Mouse (Mus musculus) midbrain, embryonic 16.5 days (tissue): ENCODE data around the gene Irf2. TPM values are rescaled to one million over a fixed set of nuclear protein-coding genes. Genes with fewer than 3 reads are reported as not detected.

Experiments
- ATAC-seq: fragments of 200-750 bp; cut with Nextera tagmentation; 2 replicates; pipeline ENCODE4 v1.8.0; 2017; ENCODE audit warnings: moderate TSS enrichment
- H3K27ac ChIP-seq: fragments of 300-500 bp; sonication (generic); 2 replicates; pipeline ENCODE4 v1.5.1; 2014; ENCODE audit warnings: mild to moderate bottlenecking, low read length, mixed read lengths
- H3K27me3 ChIP-seq: fragments of 300-500 bp; sonication (generic); 2 replicates; pipeline ENCODE4 v1.6.1; 2014; ENCODE audit warnings: low read depth, low read length, mixed read lengths; ENCODE audit not compliant: control insufficient read depth, insufficient read depth
- H3K36me3 ChIP-seq: fragments of 300-500 bp; sonication (generic); 2 replicates; pipeline ENCODE4 v1.6.1; 2014; ENCODE audit warnings: mild to moderate bottlenecking, low read length, moderate library complexity, mixed read lengths; ENCODE audit not compliant: control insufficient read depth, insufficient read depth
- H3K4me1 ChIP-seq: fragments of 300-500 bp; sonication (generic); 2 replicates; pipeline ENCODE4 v1.6.1; 2014; ENCODE audit warnings: mild to moderate bottlenecking, low read length, mixed read lengths; ENCODE audit not compliant: control insufficient read depth, insufficient read depth
- H3K4me2 ChIP-seq: fragments of 300-500 bp; sonication (generic); 2 replicates; pipeline ENCODE4 v1.6.1; 2014; ENCODE audit warnings: mild to moderate bottlenecking, low read length, mixed read lengths
- H3K4me3 ChIP-seq: fragments of 300-500 bp; sonication (generic); 2 replicates; pipeline ENCODE4 v1.5.1; 2014; ENCODE audit warnings: low read depth, mild to moderate bottlenecking, low read length, moderate library complexity, mixed read lengths
- H3K9ac ChIP-seq: fragments of 300-500 bp; sonication (generic); 2 replicates; pipeline ENCODE4 v1.6.1; 2014; ENCODE audit warnings: low read depth, low read length, mixed read lengths
- H3K9me3 ChIP-seq: fragments of 300-500 bp; sonication (generic); replicated peaks from 2 replicates; pipeline ENCODE4 v1.6.1; 2014; ENCODE audit warnings: mild to moderate bottlenecking, low read length, mixed read lengths; ENCODE audit not compliant: control insufficient read depth, poor library complexity, severe bottlenecking
- WGBS: fragments of 180-500 bp; shearing (Covaris S2); extraction: QIAGEN DNeasy Blood & Tissue Kit; methylation state at CpG from one replicate; pipeline ENCODE4 v1.1.7; 2014; 5-methylcytosine and 5-hydroxymethylcytosine counted together
- polyA plus RNA-seq: library from polyadenylated mRNA; unstranded; fragments of >200 nt; fragmentation: Nextera tagmentation; extraction: Ambion mirVana; gene quantifications from 2 replicates; pipeline ENCODE4 v1.2.1, GENCODE M21; 2015

Gene Irf2
- polyA plus RNA-seq, 1 experiment from 2014 or later = 10.3 TPM

DNA sequence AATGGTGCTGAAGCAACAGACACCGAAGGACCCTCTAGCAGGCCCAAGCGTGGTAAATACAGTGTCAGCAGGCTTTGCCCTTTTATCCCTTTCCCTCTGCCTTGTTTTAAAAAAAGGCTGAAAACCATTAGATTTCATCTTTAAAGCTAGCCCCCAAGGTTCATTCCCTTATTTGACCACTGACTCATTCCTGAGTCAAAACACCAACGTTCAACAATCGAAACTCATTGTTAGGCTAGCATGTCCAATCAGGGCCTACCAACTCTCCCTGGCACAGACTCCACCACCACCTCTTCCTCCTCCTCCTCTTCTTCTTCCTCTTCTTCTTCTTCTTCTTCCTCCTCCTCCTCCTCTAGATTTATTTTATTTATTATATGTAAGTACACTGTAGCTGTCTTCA, 30.2 kb upstream of the Irf2 start:
- no peaks in the 10 kb centered on the region for H3K4me1 ChIP-seq
- no peak overlapping the region for H3K27ac ChIP-seq
- no peaks in the 10 kb centered on the region for H3K9me3 ChIP-seq
- no peaks in the 10 kb centered on the region for H3K27me3 ChIP-seq
- no peak overlapping the region for H3K4me2 ChIP-seq
- ATAC-seq = no peak
- 91% methylated on average over 4 of the region's 4 CpGs for WGBS
- H3K4me3 ChIP-seq = no peak overlapping the region
- H3K36me3 ChIP-seq = no peaks in the 10 kb centered on the region
- H3K9ac ChIP-seq = no peak overlapping the region

DNA sequence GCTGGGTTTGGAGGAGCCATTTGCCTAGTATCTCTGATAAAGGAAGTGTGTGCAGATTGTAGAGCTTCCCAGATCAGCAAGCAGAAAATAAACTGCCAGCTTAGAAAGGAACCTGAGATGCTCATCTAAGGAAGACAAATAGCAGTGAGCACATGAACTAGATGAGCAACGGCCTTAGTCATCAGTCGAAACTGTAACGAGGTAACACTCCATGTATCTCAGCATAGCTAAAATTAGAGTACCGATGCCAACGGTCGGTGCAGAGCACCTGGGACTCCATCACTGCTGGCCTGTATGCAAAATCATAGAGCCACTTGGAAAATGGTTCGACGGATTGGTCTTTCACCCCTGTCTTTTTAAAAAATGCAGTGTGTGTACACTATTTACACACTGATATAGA, 29.2 kb upstream of the Irf2 start:
- Histone ChIP-seq H3K9ac (no peak overlapping the region), H3K27ac (no peak overlapping the region), H3K4me3 (no peak overlapping the region), H3K9me3 (no peaks in the 10 kb centered on the region), H3K4me1 (no peaks in the 10 kb centered on the region), H3K27me3 (no peaks in the 10 kb centered on the region), H3K36me3 (no peaks in the 10 kb centered on the region), H3K4me2 (no peak overlapping the region)
- WGBS = 91% methylated on average over 8 of the region's 8 CpGs
- ATAC-seq = no peak

GRCm38 (mm10) chr8:46711496-46711895, 28.0 kb upstream of the Irf2 start:
- ATAC-seq = no peak
- Histone ChIP-seq H3K4me2 (no peak overlapping the region), H3K27ac (no peak overlapping the region), H3K4me1 (no peaks in the 10 kb centered on the region), H3K9me3 (no peaks in the 10 kb centered on the region), H3K4me3 (no peak overlapping the region), H3K27me3 (no peaks in the 10 kb centered on the region), H3K9ac (no peak overlapping the region), H3K36me3 (no peaks in the 10 kb centered on the region)
- WGBS = 73% methylated on average over 2 of the region's 2 CpGs

GRCm38 (mm10) chr8:46713178-46713577, 26.4 kb upstream of the Irf2 start:
- Histone ChIP-seq H3K4me1 (no peaks in the 10 kb centered on the region), H3K36me3 (no peaks in the 10 kb centered on the region), H3K9ac (no peak overlapping the region), H3K27me3 (no peaks in the 10 kb centered on the region), H3K27ac (no peak overlapping the region), H3K4me2 (no peak overlapping the region), H3K9me3 (no peaks in the 10 kb centered on the region), H3K4me3 (no peak overlapping the region)
- 97% methylated on average over 11 of the region's 11 CpGs for WGBS
- no peak for ATAC-seq

DNA sequence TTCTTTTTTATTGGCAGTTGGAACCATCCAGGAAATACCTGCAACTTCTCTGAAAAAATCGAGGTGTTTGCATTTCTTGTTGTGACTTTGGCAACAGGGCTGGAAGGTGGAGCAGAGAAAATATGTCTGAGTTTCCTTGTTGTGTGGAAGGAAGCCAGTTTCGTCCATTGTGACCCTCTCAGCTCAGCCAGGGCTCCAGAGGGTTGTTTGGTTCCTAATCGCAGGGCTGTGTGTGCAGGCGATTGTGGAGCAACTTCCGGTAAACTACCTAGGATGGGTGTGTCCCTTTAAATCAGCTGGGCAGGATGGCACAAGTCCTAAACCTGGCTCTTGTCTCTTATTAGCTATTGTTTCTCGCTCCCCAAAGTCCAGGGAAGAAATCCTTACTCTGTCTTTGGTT, 25.7 kb upstream of the Irf2 start:
- WGBS = 71% methylated on average over 6 of the region's 6 CpGs
- Histone ChIP-seq H3K4me2 (no peak overlapping the region), H3K36me3 (no peaks in the 10 kb centered on the region)

DNA sequence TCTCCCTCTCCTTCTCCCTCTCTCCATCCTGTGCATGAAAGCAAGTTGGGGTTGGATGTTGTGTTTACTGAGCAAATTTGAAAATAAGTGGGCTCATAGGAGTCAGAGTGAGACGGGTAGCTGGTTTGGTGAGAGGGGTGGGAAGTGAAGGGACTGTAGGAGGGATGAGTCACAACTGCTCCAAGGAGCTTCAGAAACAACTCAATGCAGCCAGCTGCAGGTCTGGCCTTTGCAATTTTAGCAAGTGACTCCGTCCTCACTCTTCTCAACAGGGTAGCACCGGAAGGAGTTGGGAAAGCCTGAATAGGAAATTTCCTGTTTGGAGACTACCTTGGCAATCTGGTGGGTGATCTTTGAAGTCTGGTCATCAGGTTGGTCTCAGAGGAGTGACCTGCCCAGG, 25.1 kb upstream of the Irf2 start:
- H3K4me1 ChIP-seq = no peaks in the 10 kb centered on the region
- no peak overlapping the region for H3K27ac ChIP-seq
- H3K9ac ChIP-seq = no peak overlapping the region
- WGBS = 78% methylated on average over 3 of the region's 3 CpGs
- H3K4me3 ChIP-seq = no peak overlapping the region
- H3K36me3 ChIP-seq = no peaks in the 10 kb centered on the region
- H3K27me3 ChIP-seq = no peaks in the 10 kb centered on the region
- no peak for ATAC-seq
- H3K4me2 ChIP-seq = no peak overlapping the region
- H3K9me3 ChIP-seq = no peaks in the 10 kb centered on the region

More for the DNA sequence above, 25.7 kb upstream of the Irf2 start:
- Histone ChIP-seq H3K4me1 (no peaks in the 10 kb centered on the region), H3K9me3 (no peaks in the 10 kb centered on the region), H3K9ac (no peak overlapping the region), H3K27me3 (no peaks in the 10 kb centered on the region), H3K27ac (no peak overlapping the region), H3K4me3 (no peak overlapping the region)
- ATAC-seq = no peak

DNA sequence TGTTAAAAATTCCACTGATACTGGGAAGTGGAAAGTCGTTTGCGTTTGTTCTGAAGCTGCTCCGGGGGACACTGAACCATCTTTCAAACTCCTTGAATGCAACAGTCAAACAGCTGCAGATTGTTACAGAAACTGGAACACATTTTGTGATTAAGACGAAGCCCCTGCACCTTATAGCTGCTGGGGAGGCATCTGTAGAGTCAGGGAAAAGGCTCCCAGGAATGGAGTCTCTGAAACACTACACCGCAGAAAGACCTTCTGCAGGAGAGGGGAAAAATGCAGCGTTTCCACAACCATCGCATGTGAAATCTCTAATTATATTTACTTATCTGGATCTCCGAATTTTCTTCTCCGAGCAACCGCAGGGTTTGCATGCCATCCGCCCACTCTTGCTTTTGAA, 23.1 kb upstream of the Irf2 start:
- H3K9me3 ChIP-seq = no peaks in the 10 kb centered on the region
- 50% methylated on average over 11 of the region's 11 CpGs for WGBS
- H3K9ac ChIP-seq = no peak overlapping the region
- no peak overlapping the region for H3K4me2 ChIP-seq
- H3K27ac ChIP-seq = no peak overlapping the region
- H3K27me3 ChIP-seq = no peaks in the 10 kb centered on the region
- no peaks in the 10 kb centered on the region for H3K4me1 ChIP-seq
- no peak overlapping the region for H3K4me3 ChIP-seq
- no peak for ATAC-seq
- H3K36me3 ChIP-seq = no peaks in the 10 kb centered on the region

DNA sequence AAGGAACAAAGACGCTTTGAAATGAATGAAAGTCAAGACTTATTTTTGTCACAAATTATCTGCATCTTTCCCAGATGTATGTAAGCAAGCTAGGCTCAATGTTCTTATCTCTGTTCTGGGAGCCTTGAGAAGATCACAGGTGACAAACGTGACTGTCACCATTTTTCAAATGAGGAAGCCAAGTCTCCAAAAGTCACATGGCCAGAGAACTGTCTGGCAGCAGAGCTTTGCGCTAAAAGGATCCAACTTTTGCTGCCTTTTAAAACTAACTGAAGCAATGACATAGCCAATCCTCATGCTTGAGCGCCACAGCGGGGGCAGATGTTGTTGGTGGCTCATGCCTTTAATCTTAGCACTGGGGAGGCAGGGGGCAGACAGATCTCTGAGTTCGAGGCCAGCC, 22.4 kb upstream of the Irf2 start:
- H3K9me3 ChIP-seq = no peaks in the 10 kb centered on the region
- no peak overlapping the region for H3K4me2 ChIP-seq
- H3K4me1 ChIP-seq = no peaks in the 10 kb centered on the region
- WGBS = 62% methylated on average over 6 of the region's 6 CpGs
- H3K36me3 ChIP-seq = no peaks in the 10 kb centered on the region
- no peak overlapping the region for H3K9ac ChIP-seq
- no peak for ATAC-seq
- H3K27me3 ChIP-seq = no peaks in the 10 kb centered on the region
- H3K27ac ChIP-seq = no peak overlapping the region
- H3K4me3 ChIP-seq = no peak overlapping the region

DNA sequence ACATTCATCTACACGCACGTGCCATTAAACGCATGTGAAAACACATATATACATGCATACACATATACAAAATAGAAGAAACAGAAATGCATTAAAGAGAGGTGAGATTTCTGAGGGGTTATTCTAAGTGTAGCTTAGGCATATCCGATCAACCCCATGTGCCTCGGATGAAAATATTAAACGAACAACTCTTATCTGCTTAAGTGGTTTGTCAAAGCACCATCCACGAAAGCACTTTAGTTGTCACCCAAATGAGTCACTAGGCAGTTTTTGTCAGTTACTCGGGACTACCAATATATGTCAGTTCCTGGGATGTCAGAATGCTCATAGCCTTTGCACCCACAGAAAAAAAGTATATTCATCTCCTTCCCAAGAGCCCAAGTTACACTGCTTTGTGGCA, 21.2 kb upstream of the Irf2 start:
- Histone ChIP-seq H3K4me2 (no peak overlapping the region), H3K27me3 (no peaks in the 10 kb centered on the region), H3K9ac (no peak overlapping the region), H3K4me1 (no peaks in the 10 kb centered on the region), H3K4me3 (no peak overlapping the region), H3K36me3 (no peaks in the 10 kb centered on the region), H3K9me3 (no peaks in the 10 kb centered on the region), H3K27ac (no peak overlapping the region)
- ATAC-seq = no peak
- WGBS = 90% methylated on average over 8 of the region's 8 CpGs

GRCm38 (mm10) chr8:46718747-46719146, 20.8 kb upstream of the Irf2 start:
- ATAC-seq = no peak
- H3K4me3 ChIP-seq = no peak overlapping the region
- H3K36me3 ChIP-seq = no peaks in the 10 kb centered on the region
- no peak overlapping the region for H3K9ac ChIP-seq
- H3K4me1 ChIP-seq = no peaks in the 10 kb centered on the region
- WGBS = 86% methylated on average over 5 of the region's 5 CpGs
- no peak overlapping the region for H3K4me2 ChIP-seq
- H3K27me3 ChIP-seq = no peaks in the 10 kb centered on the region
- no peak overlapping the region for H3K27ac ChIP-seq
- no peaks in the 10 kb centered on the region for H3K9me3 ChIP-seq
